Mouse (Mus musculus) layer of hippocampus, adult 18-20 months (tissue): ENCODE measurements at regions not wholly inside any gene's neighbourhood (a gene's known extent, or its start where the extent isn't known, plus 50 kb on each side); places are given as distances from the start of the nearest gene placed in this dataset.
"Not testable (repeated sequence)": the region's sequence is repeated elsewhere in the genome, so short reads cannot be mapped to it uniquely, and the experiment has no call there.

Experiments
- DNase-seq, 2 experiments: peaks; one replicate each; pipeline ENCODE4 v3.0.0; 2022; ENCODE audit warnings: low spot score in 2 of 2

DNA sequence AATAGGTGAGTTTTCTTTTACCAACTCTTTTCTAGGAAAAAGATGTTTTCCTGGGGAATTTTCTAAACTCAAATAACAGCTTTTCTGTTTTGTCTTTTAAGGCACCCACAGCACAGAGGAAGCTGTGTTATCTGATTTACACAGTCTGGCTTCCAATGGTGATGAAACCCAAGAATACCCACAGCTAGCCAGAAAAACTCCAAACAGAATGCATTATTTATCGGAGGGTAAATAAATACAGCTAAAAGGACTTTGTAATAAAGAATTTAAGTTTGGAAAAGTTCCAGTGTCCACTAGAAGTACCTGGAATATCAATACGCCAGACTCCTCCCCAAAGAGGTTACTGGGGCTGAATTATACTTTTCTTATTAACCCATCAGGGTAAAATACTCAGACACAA, 123.7 kb downstream of the Car2 start:
- DNase-seq: no peak

DNA sequence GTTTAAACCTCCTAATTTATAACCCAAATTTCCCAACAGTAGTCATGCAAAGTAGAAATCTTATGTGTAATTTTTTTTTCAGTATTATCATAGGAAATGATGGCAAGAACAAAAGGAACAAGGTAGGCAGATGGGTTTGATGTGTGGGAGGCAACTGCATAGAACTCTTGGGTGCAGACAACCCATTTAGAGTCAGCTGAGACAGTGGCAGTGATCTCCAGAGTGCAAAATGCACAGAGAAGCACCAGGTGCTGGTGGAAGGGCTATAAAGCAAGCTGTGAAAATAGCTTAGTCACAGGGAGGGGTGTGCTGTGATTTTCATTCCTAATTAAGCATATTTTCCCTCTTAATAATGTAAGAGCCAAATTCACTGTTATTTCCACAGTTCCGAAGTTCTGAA, 130.5 kb downstream of the Car2 start:
- DNase-seq: peak; percentile 43 to 75

- no peak for DNase-seq
Measured at GRCm38 (mm10) chr3:15022773-15023172, 136.7 kb downstream of the Car2 start.

- no peak for DNase-seq
Measured at GRCm38 (mm10) chr3:15040866-15041528, 154.9 kb downstream of the Car2 start.

- DNase-seq: no peak
Measured at GRCm38 (mm10) chr3:15053968-15054367, 167.9 kb downstream of the Car2 start.

DNA sequence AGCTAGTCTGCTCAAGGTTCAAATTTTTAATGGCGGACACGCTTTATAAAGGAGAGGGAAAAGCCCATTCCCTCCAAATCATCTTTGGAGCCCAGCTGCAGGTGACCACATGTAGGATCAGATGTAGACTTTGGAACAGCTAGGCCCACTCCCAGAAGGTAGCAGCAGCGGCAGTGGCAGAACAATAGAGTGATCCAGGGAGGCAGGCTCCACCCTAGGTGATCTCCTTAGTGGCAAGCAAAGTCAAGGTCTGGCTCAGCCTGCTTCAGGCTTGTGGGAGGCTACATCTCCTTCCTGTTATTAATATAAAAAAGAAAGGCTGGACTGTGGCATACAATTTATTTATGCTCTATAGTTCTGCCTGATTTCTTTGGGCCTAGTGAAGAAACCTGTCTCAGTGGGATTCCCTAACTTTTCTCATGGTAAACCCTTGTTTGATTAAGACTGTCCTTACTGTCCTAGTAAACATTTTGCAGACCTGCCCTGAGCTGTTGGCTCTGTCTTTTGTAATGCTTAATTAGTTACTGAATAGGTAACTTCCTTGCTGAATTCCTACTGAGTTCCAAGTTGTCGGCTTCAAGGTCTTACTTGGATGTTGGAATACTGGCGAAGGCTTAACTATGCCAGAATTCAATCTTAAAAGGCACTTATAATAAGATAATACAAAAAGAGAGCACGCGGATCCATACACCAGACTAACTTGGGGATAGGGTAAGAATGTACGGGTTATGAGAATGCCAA, 169.6 kb downstream of the Car2 start:
- DNase-seq: not testable (repeated sequence)

GRCm38 (mm10) chr3:15056788-15057585, 170.9 kb downstream of the Car2 start:
- DNase-seq: not testable (repeated sequence)

DNA sequence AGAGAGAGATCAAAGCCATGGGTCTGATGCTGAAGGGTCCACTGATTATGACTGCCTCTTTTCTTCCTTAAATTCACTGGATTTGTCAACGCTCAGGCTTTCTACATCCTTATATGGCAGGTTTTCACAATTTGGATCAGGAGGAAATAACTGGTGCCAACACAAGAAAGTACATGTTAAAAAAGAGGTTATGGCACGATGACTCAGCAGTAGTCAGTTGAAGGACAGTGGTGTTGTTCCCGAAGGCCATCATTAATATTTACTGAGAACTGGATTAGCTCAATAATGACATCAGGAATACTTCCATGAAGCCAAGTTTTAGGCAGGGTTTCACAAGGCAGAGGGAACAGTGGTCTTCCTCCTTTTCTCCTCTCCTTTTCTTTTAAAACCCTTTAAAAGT, 179.6 kb downstream of the Car2 start:
- no peak for DNase-seq

GRCm38 (mm10) chr3:15068256-15068655, 182.2 kb downstream of the Car2 start:
- DNase-seq: no peak

GRCm38 (mm10) chr3:15071030-15071883, 185.2 kb downstream of the Car2 start:
- peak; percentile 35 to 66 for DNase-seq

GRCm38 (mm10) chr3:15073405-15073804, 187.3 kb downstream of the Car2 start:
- no peak for DNase-seq

- DNase-seq: no peak
Measured at GRCm38 (mm10) chr3:15073847-15074246, 187.8 kb downstream of the Car2 start.

GRCm38 (mm10) chr3:15074949-15075348, 188.9 kb downstream of the Car2 start:
- DNase-seq: no peak

- no peak for DNase-seq
Measured at GRCm38 (mm10) chr3:15090124-15090523, 204.1 kb downstream of the Car2 start.

GRCm38 (mm10) chr3:15098206-15098817, 212.2 kb downstream of the Car2 start:
- DNase-seq: no peak

DNA sequence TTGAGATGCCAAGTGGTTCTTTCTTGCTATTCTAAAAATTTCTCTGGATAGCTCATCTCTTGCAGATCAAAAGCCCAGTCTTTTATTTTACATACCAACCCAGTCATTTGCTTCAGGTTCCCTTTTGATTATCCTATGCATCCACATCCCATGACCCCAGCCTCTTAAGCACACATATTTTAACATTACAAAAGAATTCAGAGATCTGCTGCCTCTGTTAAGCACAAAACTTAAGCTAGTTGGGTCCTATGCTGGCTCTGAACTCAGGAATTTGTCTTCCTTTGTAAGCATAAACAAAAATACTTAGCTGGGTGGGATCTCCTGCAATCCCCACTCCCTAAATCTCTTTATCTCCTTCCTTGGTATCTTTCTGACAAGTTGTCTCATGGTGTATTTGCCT, 212.9 kb downstream of the Car2 start:
- no peak for DNase-seq

DNA sequence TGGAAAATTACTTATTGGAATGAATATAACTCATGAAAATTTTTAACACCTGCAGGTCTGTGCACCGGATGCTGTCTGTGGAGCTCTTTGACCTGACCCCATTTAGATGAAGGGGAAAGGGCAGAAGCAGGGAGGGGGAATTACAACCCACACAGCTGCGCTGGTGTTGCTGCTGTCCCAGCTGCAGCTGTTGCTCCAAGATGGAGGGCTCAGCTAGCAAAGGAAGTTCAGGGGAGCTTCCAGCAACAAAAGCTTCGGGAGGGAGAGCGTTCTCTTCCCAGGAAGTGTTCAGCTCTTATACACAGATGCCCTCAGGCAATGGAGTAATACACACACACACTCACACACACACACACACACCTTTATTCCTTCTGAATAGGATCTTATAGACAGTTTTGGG, 219.6 kb downstream of the Car2 start:
- no peak for DNase-seq

- no peak for DNase-seq
Measured at GRCm38 (mm10) chr3:15106281-15106680, 220.2 kb downstream of the Car2 start.

- no peak for DNase-seq
Measured at GRCm38 (mm10) chr3:15107301-15107700, 221.2 kb downstream of the Car2 start.

DNA sequence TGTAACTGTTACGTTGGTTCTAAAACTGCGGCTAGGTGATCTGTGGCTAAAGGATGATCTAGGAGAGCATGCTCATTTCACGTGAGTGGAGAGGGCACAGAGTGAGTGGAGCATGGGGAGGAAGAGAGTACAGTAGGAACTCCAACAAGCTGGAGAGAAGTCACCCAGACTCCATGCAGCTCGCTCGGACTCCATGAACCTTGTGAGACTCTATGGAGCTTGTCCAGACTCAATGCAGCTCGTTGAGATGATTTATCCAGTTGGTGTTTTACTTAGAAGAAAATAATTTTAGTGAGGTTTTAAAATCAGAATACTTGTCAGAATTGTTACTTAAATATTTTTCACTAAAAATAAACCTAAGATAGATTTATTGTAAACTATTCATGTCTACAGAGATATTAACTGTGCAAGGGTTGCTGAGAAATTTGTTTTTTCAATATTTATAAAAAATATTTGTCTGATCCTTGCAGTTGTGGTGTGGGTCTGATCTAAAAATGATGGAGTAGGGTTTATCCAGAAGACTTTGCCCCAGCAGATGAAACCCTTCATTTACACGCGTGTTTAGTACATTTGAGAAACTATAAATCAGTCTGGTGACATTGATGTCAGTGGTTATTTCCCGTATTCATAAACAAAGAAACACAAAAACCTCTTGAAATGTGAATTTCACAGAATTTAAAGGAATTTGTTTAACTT, 222.3 kb downstream of the Car2 start:
- no peak for DNase-seq
